Mouse (Mus musculus) pancreas, adult 10 weeks (tissue): Measurements from ENCODE around the gene Sp2. TPM values are rescaled to one million over a fixed set of nuclear protein-coding genes. Genes with fewer than 3 reads are reported as not detected.

ENCODE experiments used
- polyA plus RNA-seq: library from polyadenylated mRNA; stranded (reverse); fragments of 350-450 nt; fragmentation: Illumina TruSeq; extraction: RNeasy Lipid Tissue Mini Kit (QIAGEN cat#74804); gene quantifications from one replicate; pipeline ENCODE4 v1.2.3, GENCODE M21; 2015; ENCODE audit warnings: low read depth, low replicate concordance; ENCODE audit not compliant: insufficient read depth

Gene Sp2
- polyA plus RNA-seq = 3.1 TPM

DNA sequence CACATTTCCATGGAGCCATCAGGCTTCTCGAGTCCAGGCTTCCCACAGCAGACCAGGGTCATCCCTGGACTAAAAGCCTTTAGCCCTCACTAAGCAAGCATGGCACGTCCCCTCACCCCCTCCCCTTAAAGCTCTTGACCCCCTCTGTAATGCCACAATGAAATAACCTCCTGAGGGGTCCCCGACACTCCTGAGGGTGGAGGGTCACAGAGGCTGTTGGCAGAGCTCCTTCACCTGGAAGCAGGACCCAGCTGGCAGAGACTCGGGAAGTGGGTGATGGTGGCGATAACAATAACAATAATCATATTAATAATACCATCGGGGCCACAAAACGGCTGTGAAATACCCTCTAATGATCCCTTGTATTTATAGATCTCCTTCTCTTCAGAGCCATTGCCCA is at the start of gene Sp2:
Gene Sp2, minus strand, starts transcription at position 101 of the 400 bp plus-strand sequence.

DNA sequence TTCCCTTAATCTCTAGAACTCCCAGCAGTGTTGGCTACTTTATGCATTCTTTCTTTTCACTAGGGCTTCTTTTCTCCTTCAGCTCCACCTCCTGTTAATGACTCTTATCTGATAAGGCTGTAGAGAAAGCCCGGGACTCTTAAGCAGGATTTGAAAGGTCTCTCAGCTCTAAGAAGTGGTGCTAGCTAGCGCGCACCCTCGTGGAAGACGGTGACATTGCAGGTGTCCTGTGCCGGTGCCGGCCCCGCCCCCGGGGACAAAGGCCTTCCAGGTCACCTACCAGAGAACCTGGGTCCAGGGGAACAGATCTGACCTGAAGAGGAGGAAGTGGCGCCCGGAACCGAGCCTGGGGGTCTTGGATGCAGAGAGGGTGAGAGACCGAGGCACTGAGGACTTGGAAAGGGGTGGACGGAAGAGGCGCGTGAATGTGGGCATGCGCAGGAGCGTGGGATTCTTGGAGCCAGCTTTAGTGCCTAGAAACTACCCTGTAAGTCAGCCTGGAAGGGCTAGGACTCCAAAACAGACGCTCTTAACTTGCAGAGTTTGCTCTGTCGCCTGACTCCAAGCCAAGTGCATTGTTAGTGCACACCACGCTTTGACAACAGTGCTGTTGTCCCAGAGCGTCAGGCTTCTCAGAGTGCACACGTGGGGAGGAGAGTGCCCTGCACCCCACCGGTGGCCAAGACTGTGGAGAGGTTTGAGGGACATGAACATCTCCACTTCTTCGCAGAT is 47.1 kb upstream of the Sp2 start, which contains the start of gene Scrn2:
Gene Scrn2, plus strand, starts transcription at position 253 of the 732 bp plus-strand sequence.

DNA sequence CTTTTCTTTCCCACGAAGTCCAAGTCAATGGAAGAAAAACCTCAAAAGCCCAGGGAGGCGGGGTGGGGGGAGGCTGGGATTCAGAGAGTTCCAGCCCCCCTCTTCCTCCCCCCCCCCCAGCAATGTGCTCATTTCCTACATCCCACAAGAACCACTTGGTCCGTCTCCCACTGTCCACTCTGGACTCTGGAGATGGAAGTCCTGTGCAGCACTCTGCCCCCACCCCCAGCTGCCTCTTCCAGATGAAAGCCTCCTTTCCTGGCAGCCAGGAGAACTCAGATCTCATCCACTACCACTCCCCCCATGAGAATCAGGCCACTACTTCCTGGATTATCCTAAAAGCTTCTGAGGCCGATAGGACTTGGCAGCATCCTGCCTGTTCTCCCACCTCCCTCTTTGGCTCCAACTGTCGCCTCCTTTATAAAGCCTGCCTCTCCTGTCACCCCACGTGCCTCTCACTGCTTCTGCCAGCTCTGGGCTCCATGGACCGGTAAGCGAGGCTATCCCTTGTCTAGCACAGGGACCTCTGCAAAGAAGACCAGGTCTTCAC is 30.4 kb upstream of the Sp2 start, which contains the start of gene Sp6:
Gene Sp6, plus strand, starts transcription at position 274 of the 550 bp plus-strand sequence.

DNA sequence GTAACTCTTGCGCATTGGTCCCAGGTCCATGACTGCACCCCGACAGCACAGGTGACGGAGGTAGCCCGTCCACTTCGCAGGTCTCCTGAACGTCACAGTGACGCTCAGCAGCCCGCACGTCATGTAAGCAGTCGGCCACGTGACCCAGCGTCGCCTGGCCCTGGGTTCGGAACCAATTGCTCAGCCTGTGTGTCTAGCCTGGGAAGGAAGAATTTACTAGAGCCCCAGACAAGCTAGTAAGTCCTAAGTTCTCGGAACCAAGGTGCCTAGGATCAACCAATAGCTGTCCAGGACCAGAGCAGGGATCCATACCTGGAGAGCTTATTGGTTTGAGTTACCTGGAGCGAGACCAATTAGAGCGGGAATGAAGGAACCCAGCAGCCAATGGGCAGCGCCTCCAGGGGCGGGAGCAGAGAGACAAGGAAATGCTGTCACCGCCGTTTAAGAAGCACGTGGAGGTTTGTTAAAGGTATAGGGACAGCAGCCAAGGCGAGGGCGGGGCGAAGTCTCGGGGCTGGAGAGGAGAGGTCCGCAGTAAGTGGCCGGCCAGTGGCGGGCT is 38.9 kb downstream of the Sp2 start, which contains the start of gene Pnpo:
Gene Pnpo, minus strand, starts transcription at position 241 of the 559 bp plus-strand sequence.

DNA sequence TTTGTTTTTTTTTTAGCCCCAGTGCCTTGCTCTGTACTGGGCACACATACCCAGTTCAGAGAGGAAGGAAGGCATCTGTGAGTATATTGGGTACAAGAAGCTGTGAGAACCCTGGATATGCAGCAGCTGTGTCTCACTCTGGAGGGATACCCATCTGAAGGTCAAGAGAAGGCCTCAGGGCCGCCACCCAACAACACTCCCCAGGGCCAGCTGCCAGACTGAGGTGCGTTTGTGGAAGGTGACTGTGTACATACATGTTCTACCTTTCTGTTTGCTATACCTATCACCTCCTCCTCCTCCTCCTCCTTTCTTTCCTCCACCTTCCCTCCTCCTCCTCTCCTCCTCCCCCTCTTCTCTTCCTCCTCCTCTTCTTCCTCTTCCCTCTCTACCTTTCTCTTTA is 54.7 kb downstream of the Sp2 start, which contains the start of gene Prr15l:
Gene Prr15l, plus strand, starts transcription at position 17 of the 400 bp plus-strand sequence.

DNA sequence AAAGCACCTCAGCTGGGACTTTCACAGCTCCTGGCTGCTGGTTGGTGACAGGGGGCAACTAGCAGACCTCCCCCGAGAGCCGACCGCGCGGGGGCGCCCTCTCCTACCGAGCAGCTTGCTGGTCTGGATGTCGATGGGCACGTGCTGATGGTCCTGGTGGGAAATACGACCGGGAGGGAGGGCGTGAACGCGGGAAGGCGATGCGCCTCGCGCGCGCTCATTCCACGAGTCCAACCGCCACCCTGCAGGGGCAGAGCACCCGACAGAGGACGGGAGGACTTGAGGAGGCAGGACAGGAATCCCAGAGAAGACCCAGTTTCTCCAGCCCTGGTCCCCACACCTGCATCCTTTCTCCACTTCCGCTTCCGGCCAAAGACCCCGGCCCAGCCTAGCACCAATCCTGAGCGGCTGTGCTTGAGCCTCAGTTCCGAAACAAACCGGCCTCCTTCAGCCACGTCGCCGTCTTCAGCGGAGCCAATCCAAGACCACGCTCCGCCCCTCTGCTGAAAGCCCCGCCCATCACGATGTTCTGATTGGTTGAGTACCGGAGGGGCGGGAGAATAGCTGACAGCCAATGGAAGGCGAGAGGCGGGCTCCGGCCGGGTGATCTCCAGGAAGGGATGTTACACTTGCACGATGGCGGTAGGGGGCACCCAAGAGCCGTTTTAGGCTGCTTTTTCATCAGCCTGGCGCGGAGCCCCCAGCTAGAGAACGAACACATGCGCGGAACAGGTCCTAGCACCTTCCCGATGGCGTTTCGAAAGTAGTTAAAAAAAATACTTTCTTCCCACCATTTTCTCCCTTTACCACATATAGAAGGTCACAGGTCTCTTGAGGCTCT is 66.5 kb downstream of the Sp2 start, which contains the start of gene Cdk5rap3:
Gene Cdk5rap3, minus strand, starts transcription at position 453 of the 841 bp plus-strand sequence.

Other genes with a start within 250 kb of the Sp2 start
- 7.6 TPM for gene Snx11, start 205.4 kb downstream of the Sp2 start, polyA plus RNA-seq
- gene Cbx1, start 193.8 kb downstream of the Sp2 start, polyA plus RNA-seq = 10.8 TPM
- 32.6 TPM for gene Nfe2l1, start 153.0 kb downstream of the Sp2 start, polyA plus RNA-seq
- 123 TPM for gene Copz2, start 133.1 kb downstream of the Sp2 start, polyA plus RNA-seq
- 40.0 TPM for gene Cdk5rap3, start 66.5 kb downstream of the Sp2 start, polyA plus RNA-seq
- gene Prr15l, start 54.9 kb downstream of the Sp2 start, polyA plus RNA-seq = 36.3 TPM
- 8.0 TPM for gene Pnpo, start 39.0 kb downstream of the Sp2 start, polyA plus RNA-seq
- 0.30 TPM for gene Sp6, start 30.4 kb upstream of the Sp2 start, polyA plus RNA-seq
- 4.0 TPM for gene Scrn2, start 47.0 kb upstream of the Sp2 start, polyA plus RNA-seq
- gene Lrrc46, start 58.4 kb upstream of the Sp2 start, polyA plus RNA-seq = not detected
- gene Mrpl10, start 58.6 kb upstream of the Sp2 start, polyA plus RNA-seq = 12.3 TPM
- gene Osbpl7, start 67.7 kb upstream of the Sp2 start, polyA plus RNA-seq = 3.8 TPM
- gene Tbx21, start 132.4 kb upstream of the Sp2 start, polyA plus RNA-seq = not detected
- gene Tbkbp1, start 168.5 kb upstream of the Sp2 start, polyA plus RNA-seq = 5.3 TPM
- 19.5 TPM for gene Kpnb1, start 204.9 kb upstream of the Sp2 start, polyA plus RNA-seq